ENCODE assay signal across 9 mouse cellular contexts in the genomic region with DNA sequence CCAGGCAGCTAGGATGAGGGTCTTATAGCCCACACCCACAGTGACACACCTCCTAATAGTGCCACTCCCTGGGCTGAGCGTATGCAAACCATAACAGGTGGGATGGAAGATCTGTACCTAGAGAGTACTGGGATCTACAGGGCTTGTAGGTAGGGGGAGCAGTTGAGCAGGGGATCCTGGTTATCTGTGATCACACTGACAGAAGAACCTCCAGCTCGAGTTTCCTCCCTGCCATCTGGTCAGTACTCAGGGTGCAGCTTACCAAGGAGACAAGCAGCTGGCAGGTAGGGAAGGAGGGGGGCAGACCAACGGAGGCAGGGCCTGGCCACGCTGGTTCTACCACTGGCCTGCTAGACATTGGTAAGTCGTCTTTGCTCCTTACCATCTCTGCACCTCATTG. TPM values are rescaled to one million over a fixed set of nuclear protein-coding genes. Genes with fewer than 3 reads are reported as not detected.
DNase-seq lines count a peak whose midpoint lies in the region; ATAC-seq and TF ChIP-seq lines count a peak whose summit lies in the region.
"Had no signal": no experiment of that assay in that cellular context is flagged by ENCODE, and none has a peak within 500 bp of the region (broad histone marks: within the 10 kb centered on the region; RNA-seq: fewer than 3 reads in every experiment).

No protein-coding gene starts in this region.

- 0 out of 2 replicates have a peak, but pooled peaks cover 6% of the 10 kb centered on the region for H3K36me3 ChIP-seq in embryonic facial prominence, embryonic 14.5 days (ENCODE audit: control insufficient read depth, insufficient read depth, low read length)
- H3K36me3 ChIP-seq in liver, adult 2 months (ENCODE audit: control insufficient read depth, insufficient read depth, low read length) = no peaks in the 10 kb centered on the region
- H3K36me3 ChIP-seq in stomach, embryonic 16.5 days (ENCODE audit: control insufficient read depth, insufficient read depth, low read length) = no peaks in the 10 kb centered on the region

- WGBS in bone marrow, adult 2 months = 26% methylated on average over 5 of the region's 5 CpGs
- 29% methylated on average over 5 of the region's 5 CpGs for WGBS in embryonic facial prominence, embryonic 14.5 days
- WGBS in liver, adult 2 months = 37% methylated on average over 5 of the region's 5 CpGs
- WGBS in stomach, embryonic 16.5 days = 17% methylated on average over 5 of the region's 5 CpGs

- H3K9me3 ChIP-seq in embryonic facial prominence, embryonic 14.5 days (ENCODE audit: control insufficient read depth, low read length) = no peaks in the 10 kb centered on the region
- H3K9me3 ChIP-seq in stomach, embryonic 16.5 days (replicated peaks; ENCODE audit: control insufficient read depth, low read length) = no peaks in the 10 kb centered on the region

- TF ChIP-seq CTCF in bone marrow, adult 2 months (IDR thresholded peaks at IDR 0.05; ENCODE audit: control insufficient read depth, insufficient read depth, low read length) = peak; percentile 32; the same call in 1 of the 2 replicates
- TF ChIP-seq CTCF in liver, adult 2 months (IDR thresholded peaks at IDR 0.05; ENCODE audit: low read depth, low read length) = peak; percentile 36

- no peaks in the 10 kb centered on the region for H3K27me3 ChIP-seq in embryonic facial prominence, embryonic 14.5 days (replicated peaks; ENCODE audit: control insufficient read depth, insufficient read depth, low read length)
- no peaks in the 10 kb centered on the region for H3K27me3 ChIP-seq in liver, adult 2 months (ENCODE audit: control insufficient read depth, insufficient read depth, low read length)
- no peaks in the 10 kb centered on the region for H3K27me3 ChIP-seq in stomach, embryonic 16.5 days (ENCODE audit: control insufficient read depth, insufficient read depth, low read length)

- H3K27ac ChIP-seq in bone marrow, adult 2 months (ENCODE audit: control insufficient read depth, insufficient read depth, low read depth, low read length, poor library complexity) = no peak overlapping the region
- H3K27ac ChIP-seq in embryonic facial prominence, embryonic 14.5 days (replicated peaks; ENCODE audit: low read depth, low read length) = no peak overlapping the region
- no peak overlapping the region for H3K27ac ChIP-seq in liver, adult 2 months (replicated peaks; ENCODE audit: insufficient read depth, low read depth, low read length)
- H3K27ac ChIP-seq in stomach, embryonic 16.5 days (ENCODE audit: low read length) = no peak overlapping the region

- no peak for TF ChIP-seq POLR2A in bone marrow, adult 2 months (IDR thresholded peaks at IDR 0.05; ENCODE audit: borderline replicate concordance, control insufficient read depth, low read depth, low read length)
- TF ChIP-seq POLR2A in liver, adult 2 months (IDR thresholded peaks at IDR 0.05; ENCODE audit: extremely low read depth, insufficient read depth, low read length) = no peak

- H3K4me2 ChIP-seq in embryonic facial prominence, embryonic 14.5 days (ENCODE audit: low read depth, low read length) = no peak overlapping the region
- no peak overlapping the region for H3K4me2 ChIP-seq in stomach, embryonic 16.5 days (ENCODE audit: low read depth, low read length)

- ATAC-seq in embryonic facial prominence, embryonic 14.5 days (ENCODE audit: low read depth) = peak; percentile 72
- 0 out of 2 replicates have a peak, but pooled peaks have one; percentile 9 for ATAC-seq in stomach, embryonic 16.5 days (ENCODE audit: insufficient read depth, low FRiP score)

- peaks cover 6% of the 10 kb centered on the region for H3K4me1 ChIP-seq in bone marrow, adult 2 months (ENCODE audit: control insufficient read depth, insufficient read depth, low read length)
- H3K4me1 ChIP-seq in embryonic facial prominence, embryonic 14.5 days (ENCODE audit: control insufficient read depth, insufficient read depth, low read length) = no peaks in the 10 kb centered on the region
- H3K4me1 ChIP-seq in liver, adult 2 months (ENCODE audit: control insufficient read depth, insufficient read depth, low read length) = no peaks in the 10 kb centered on the region; the same call in 1 of the 2 replicates
- no peaks in the 10 kb centered on the region for H3K4me1 ChIP-seq in stomach, embryonic 16.5 days (ENCODE audit: control insufficient read depth, insufficient read depth, low read length)

- peak; percentile 53 for DNase-seq in right cerebral cortex, adult 18-20 months
- DNase-seq in right cerebral cortex, postnatal 25 days = no peak
- peak; percentile 20 for DNase-seq in embryonic facial prominence, embryonic 14.5 days (ENCODE audit: low spot score)
- peak; percentile 25 for DNase-seq in liver, adult 2 months (ENCODE audit: extremely low read depth, low read depth, low spot score)
- DNase-seq in urinary bladder, postnatal 4 days (ENCODE audit: low spot score in 2 of 2) = no peak

- H3K4me3 ChIP-seq in bone marrow, adult 2 months (replicated peaks; ENCODE audit: control insufficient read depth, low read depth, low read length) = no peak overlapping the region
- no peak overlapping the region for H3K4me3 ChIP-seq in embryonic facial prominence, embryonic 14.5 days (ENCODE audit: low read depth, low read length)
- no peak overlapping the region for H3K4me3 ChIP-seq in liver, adult 2 months (ENCODE audit: insufficient read depth, low read depth, low read length)
- no peak overlapping the region for H3K4me3 ChIP-seq in stomach, embryonic 16.5 days (replicated peaks; ENCODE audit: low read length)
- H3K4me3 ChIP-seq: erythroblast, embryonic 14.5 days had no signal

- H3K9ac ChIP-seq in embryonic facial prominence, embryonic 14.5 days (ENCODE audit: low read depth, low read length) = no peak overlapping the region
- H3K9ac ChIP-seq in liver, adult 2 months (ENCODE audit: low read depth, low read length) = no peak overlapping the region
- H3K9ac ChIP-seq in stomach, embryonic 16.5 days (ENCODE audit: low read length) = no peak overlapping the region

- no peaks in the 10 kb centered on the region for H3K79me2 ChIP-seq in liver, adult 2 months (ENCODE audit: control insufficient read depth, insufficient read depth, low read length)

RNA-seq across cellular contexts. Expression of gene Cib2, which starts 7.6 kb away (rescaled TPM):
- polyA plus RNA-seq in bone marrow, adult 2 months (2011; ENCODE audit: insufficient read depth, insufficient read length, low replicate concordance, missing spikeins) = 5.4 and 9.9 TPM in 2 replicates
- polyA plus RNA-seq in embryonic facial prominence, embryonic 14.5 days (2014; fragmentation: Nextera tagmentation; extraction: Ambion mirVana) = 18.8 and 22.4 TPM in 2 replicates
- total RNA-seq in liver, adult 2 months (2014; rRNA removed) = 3.7 and 4.7 TPM in 2 replicates
- 4.1 and 5.8 TPM in 2 replicates for polyA plus RNA-seq in liver, adult 2 months (2012; rRNA removed)
- polyA plus RNA-seq in stomach, embryonic 16.5 days (2015; fragmentation: Nextera tagmentation; extraction: Ambion mirVana) = 7.5 and 8.5 TPM in 2 replicates

RNA-seq across cellular contexts. Expression of gene Sh2d7, which starts 13.6 kb away (rescaled TPM):
- polyA plus RNA-seq in bone marrow, adult 2 months (2011; ENCODE audit: insufficient read depth, insufficient read length, low replicate concordance, missing spikeins) = not detected in 2 replicates
- not detected in 2 replicates for polyA plus RNA-seq in embryonic facial prominence, embryonic 14.5 days (2014; fragmentation: Nextera tagmentation; extraction: Ambion mirVana)
- total RNA-seq in liver, adult 2 months (2014; rRNA removed) = not detected in 2 replicates
- not detected in 2 replicates for polyA plus RNA-seq in liver, adult 2 months (2012; rRNA removed)
- polyA plus RNA-seq in stomach, embryonic 16.5 days (2015; fragmentation: Nextera tagmentation; extraction: Ambion mirVana) = not detected in 2 replicates
- polyA plus RNA-seq: erythroblast, embryonic 14.5 days; limb, embryonic 11.5 days had no signal

RNA-seq across cellular contexts. Expression of gene Idh3a, which starts 33.7 kb away (rescaled TPM):
- 15.1 and 17.2 TPM in 2 replicates for polyA plus RNA-seq in bone marrow, adult 2 months (2011; ENCODE audit: insufficient read depth, insufficient read length, low replicate concordance, missing spikeins)
- polyA plus RNA-seq in embryonic facial prominence, embryonic 14.5 days (2014; fragmentation: Nextera tagmentation; extraction: Ambion mirVana) = 136 and 159 TPM in 2 replicates
- total RNA-seq in liver, adult 2 months (2014; rRNA removed) = 25.9 and 26.1 TPM in 2 replicates
- 16.3 and 19.0 TPM in 2 replicates for polyA plus RNA-seq in liver, adult 2 months (2012; rRNA removed)
- 112 and 146 TPM in 2 replicates for polyA plus RNA-seq in stomach, embryonic 16.5 days (2015; fragmentation: Nextera tagmentation; extraction: Ambion mirVana)

RNA-seq across cellular contexts. Expression of gene Dmxl2, which starts 51.0 kb away (rescaled TPM):
- 5.5 and 8.4 TPM in 2 replicates for polyA plus RNA-seq in bone marrow, adult 2 months (2011; ENCODE audit: insufficient read depth, insufficient read length, low replicate concordance, missing spikeins)
- polyA plus RNA-seq in embryonic facial prominence, embryonic 14.5 days (2014; fragmentation: Nextera tagmentation; extraction: Ambion mirVana) = 7.7 and 8.3 TPM in 2 replicates
- total RNA-seq in liver, adult 2 months (2014; rRNA removed) = 12.3 and 20.7 TPM in 2 replicates
- polyA plus RNA-seq in liver, adult 2 months (2012; rRNA removed) = 2.9 and 3.6 TPM in 2 replicates
- polyA plus RNA-seq in stomach, embryonic 16.5 days (2015; fragmentation: Nextera tagmentation; extraction: Ambion mirVana) = 3.6 and 4.0 TPM in 2 replicates

Comparison
In these comparisons a context has a peak if more than half of its experiments do, and no peak if none do; other contexts are left out.
1. DNase-seq: peak in right cerebral cortex, adult 18-20 months (single experiment), embryonic facial prominence, embryonic 14.5 days (single experiment) and liver, adult 2 months (single experiment); none in right cerebral cortex, postnatal 25 days (single experiment) and urinary bladder, postnatal 4 days (0 of 2).